Mouse (Mus musculus): ENCODE data around the gene Sf3b2.
"Not testable (repeated sequence)": the region's sequence is repeated elsewhere in the genome, so short reads cannot be mapped to it uniquely, and the experiment has no call there.

The Sf3b2 gene

GRCm38 (mm10) chr19:5272801-5273733 lies 22.2 kb downstream of the Sf3b2 start, which contains the start of gene Pacs1:
Gene Pacs1, minus strand, starts transcription at chr19:5273119.
- peak; percentile 91 for DNase-seq (ENCODE audit: extremely low spot score)

- peak; percentile 65 for DNase-seq (ENCODE audit: extremely low spot score)
Measured at GRCm38 (mm10) chr19:5272326-5272795, 22.9 kb downstream of the Sf3b2 start.

GRCm38 (mm10) chr19:5271430-5271829 lies 23.8 kb downstream of the Sf3b2 start:
- DNase-seq (ENCODE audit: extremely low spot score), result no peak

GRCm38 (mm10) chr19:5269392-5269791 lies 25.9 kb downstream of the Sf3b2 start:
- DNase-seq (ENCODE audit: extremely low spot score), result no peak

GRCm38 (mm10) chr19:5268875-5269274 lies 26.4 kb downstream of the Sf3b2 start:
- DNase-seq (ENCODE audit: extremely low spot score), result no peak

- no peak for DNase-seq (ENCODE audit: extremely low spot score)
Measured at GRCm38 (mm10) chr19:5268017-5268416, 27.2 kb downstream of the Sf3b2 start.

GRCm38 (mm10) chr19:5267015-5267414 lies 28.2 kb downstream of the Sf3b2 start:
- DNase-seq (ENCODE audit: extremely low spot score), result no peak

- DNase-seq (ENCODE audit: extremely low spot score), result no peak
Measured at GRCm38 (mm10) chr19:5257140-5257539, 38.1 kb downstream of the Sf3b2 start.

GRCm38 (mm10) chr19:5236981-5237380 lies 58.3 kb downstream of the Sf3b2 start:
- DNase-seq (ENCODE audit: extremely low spot score), result not testable (repeated sequence)

GRCm38 (mm10) chr19:5232696-5233095 lies 62.6 kb downstream of the Sf3b2 start:
- no peak for DNase-seq (ENCODE audit: extremely low spot score)

GRCm38 (mm10) chr19:5230110-5230509 lies 65.1 kb downstream of the Sf3b2 start:
- DNase-seq (ENCODE audit: extremely low spot score), result no peak

GRCm38 (mm10) chr19:5224624-5225023 lies 70.6 kb downstream of the Sf3b2 start:
- DNase-seq (ENCODE audit: extremely low spot score), result no peak

GRCm38 (mm10) chr19:5224077-5224476 lies 71.2 kb downstream of the Sf3b2 start:
- no peak for DNase-seq (ENCODE audit: extremely low spot score)

Data from embryo, embryonic 9.5 days (tissue).